Mouse (Mus musculus) c-Kit-negative CD71-positive TER-119-positive erythroid progenitor cells, embryonic 14.5 days (primary cell): Measurements from ENCODE around the gene Gm12258.
A peak's percentile ranks its signal among the peaks of the same experiment; 100 is the strongest.
"Not testable (repeated sequence)": the region's sequence is repeated elsewhere in the genome, so short reads cannot be mapped to it uniquely, and the experiment has no call there.

Source experiments
- DNase-seq: peaks from one replicate; pipeline ENCODE4 v3.0.0-alpha.2; 2013; ENCODE audit warnings: low read depth, low spot score

Gene Gm12258

GRCm38 (mm10) chr11:58846919-58847461 lies at the start of gene Gm12258:
Gene Gm12258, plus strand, starts transcription at chr11:58847158.
- DNase-seq: peak; percentile 100

GRCm38 (mm10) chr11:58799747-58800146 lies 47.2 kb upstream of the Gm12258 start:
- no peak for DNase-seq

- no peak for DNase-seq
Measured at GRCm38 (mm10) chr11:58801558-58802228, 45.3 kb upstream of the Gm12258 start, which contains the start of gene Fam183b. Gene Fam183b, minus strand, starts transcription at chr11:58801960.

- no peak for DNase-seq
Measured at GRCm38 (mm10) chr11:58803871-58804270, 43.1 kb upstream of the Gm12258 start.

- no peak for DNase-seq
Measured at GRCm38 (mm10) chr11:58804393-58804792, 42.6 kb upstream of the Gm12258 start.

- DNase-seq: no peak
Measured at GRCm38 (mm10) chr11:58812001-58812400, 35.0 kb upstream of the Gm12258 start.

GRCm38 (mm10) chr11:58814700-58815099 lies 32.3 kb upstream of the Gm12258 start, which contains the start of gene Olfr313:
Gene Olfr313, plus strand, starts transcription at chr11:58815000.
- not testable (repeated sequence) for DNase-seq

- DNase-seq: no peak
Measured at GRCm38 (mm10) chr11:58815676-58816075, 31.3 kb upstream of the Gm12258 start.

- not testable (repeated sequence) for DNase-seq
Measured at GRCm38 (mm10) chr11:58828937-58829336, 18.0 kb upstream of the Gm12258 start, which contains the start of gene Olfr312. Gene Olfr312, plus strand, starts transcription at chr11:58829237.

- no peak for DNase-seq
Measured at GRCm38 (mm10) chr11:58829764-58830163, 17.2 kb upstream of the Gm12258 start.

- DNase-seq: not testable (repeated sequence)
Measured at GRCm38 (mm10) chr11:58832541-58832940, 14.4 kb upstream of the Gm12258 start.

- DNase-seq: not testable (repeated sequence)
Measured at GRCm38 (mm10) chr11:58838951-58839350, 8.0 kb upstream of the Gm12258 start, which contains the start of gene Olfr311. Gene Olfr311, plus strand, starts transcription at chr11:58839251.

GRCm38 (mm10) chr11:58847636-58848035 lies 678 bp downstream of the Gm12258 start:
- no peak for DNase-seq

- DNase-seq: no peak
Measured at GRCm38 (mm10) chr11:58849731-58850130, 2.8 kb downstream of the Gm12258 start.

GRCm38 (mm10) chr11:58860744-58861143 lies 13.8 kb downstream of the Gm12258 start:
- DNase-seq: no peak

GRCm38 (mm10) chr11:58867039-58867953 lies 20.3 kb downstream of the Gm12258 start, which contains the start of gene 2810021J22Rik:
Gene 2810021J22Rik, plus strand, starts transcription at chr11:58867216.
- peak; percentile 73 for DNase-seq

- DNase-seq: no peak
Measured at GRCm38 (mm10) chr11:58867954-58868330, 21.0 kb downstream of the Gm12258 start.

- no peak for DNase-seq
Measured at GRCm38 (mm10) chr11:58870961-58871360, 24.0 kb downstream of the Gm12258 start.

- DNase-seq: no peak
Measured at GRCm38 (mm10) chr11:58883756-58884155, 36.8 kb downstream of the Gm12258 start.

GRCm38 (mm10) chr11:58890511-58890910 lies 43.6 kb downstream of the Gm12258 start:
- DNase-seq: no peak

GRCm38 (mm10) chr11:58894456-58894855 lies 47.5 kb downstream of the Gm12258 start:
- no peak for DNase-seq

GRCm38 (mm10) chr11:58897485-58897884 lies 50.5 kb downstream of the Gm12258 start:
- DNase-seq: no peak
